Mouse (Mus musculus) heart, postnatal 0 days (tissue): ENCODE measurements at regions not wholly inside any gene's neighbourhood (a gene's known extent, or its start where the extent isn't known, plus 50 kb on each side); places are given as distances from the start of the nearest gene placed in this dataset.

ENCODE experiments used
- ATAC-seq: fragments of 200-750 bp; cut with Nextera tagmentation; 2 replicates; pipeline ENCODE4 v1.8.0; 2017; ENCODE audit warnings: low read depth, moderate number of reproducible peaks, moderate library complexity; ENCODE audit not compliant: insufficient read depth
- DNase-seq: peaks from one replicate; pipeline ENCODE4 v3.0.0-alpha.2; 2016; ENCODE audit warnings: low spot score
- H3K27ac ChIP-seq: fragments of 300-500 bp; sonication (generic); 2 replicates; pipeline ENCODE4 v1.5.1; 2014; ENCODE audit warnings: low read depth, mild to moderate bottlenecking
- H3K27me3 ChIP-seq: fragments of 300-500 bp; sonication (generic); 2 replicates; pipeline ENCODE4 v1.6.1; 2014; ENCODE audit warnings: low read length, mixed read lengths; ENCODE audit not compliant: control insufficient read depth, insufficient read depth
- H3K36me3 ChIP-seq: fragments of 300-500 bp; sonication (generic); replicated peaks from 2 replicates; pipeline ENCODE4 v1.6.1; 2014; ENCODE audit warnings: low read length, mixed read lengths; ENCODE audit not compliant: control insufficient read depth, insufficient read depth
- H3K4me1 ChIP-seq: fragments of 300-500 bp; sonication (generic); 2 replicates; pipeline ENCODE4 v1.6.1; 2014; ENCODE audit warnings: antibody characterized with exemption; ENCODE audit not compliant: control insufficient read depth, insufficient read depth
- H3K4me2 ChIP-seq: fragments of 300-500 bp; sonication (generic); 2 replicates; pipeline ENCODE4 v1.6.1; 2014; ENCODE audit warnings: low read depth, mild to moderate bottlenecking, low read length, moderate library complexity
- H3K4me3 ChIP-seq: fragments of 300-500 bp; sonication (generic); 2 replicates; pipeline ENCODE4 v1.5.1; 2014; ENCODE audit warnings: low read depth, low read length
- H3K9ac ChIP-seq: fragments of 300-500 bp; sonication (generic); replicated peaks from 2 replicates; pipeline ENCODE4 v1.6.1; 2014; ENCODE audit warnings: low read depth, low read length, mixed read lengths
- H3K9me3 ChIP-seq: fragments of 300-500 bp; sonication (generic); replicated peaks from 2 replicates; pipeline ENCODE4 v1.6.1; 2016; ENCODE audit warnings: low read length; ENCODE audit not compliant: control insufficient read depth
- CTCF ChIP-seq: IDR thresholded peaks from 2 replicates; pipeline ENCODE4 v1.5.1; 2016; ENCODE audit warnings: antibody characterized with exemption, control low read depth, low read depth
- EP300 ChIP-seq: IDR thresholded peaks from 2 replicates; pipeline ENCODE4 v1.6.1; 2016; ENCODE audit warnings: antibody characterized with exemption, low read depth
- WGBS: fragments of 180-500 bp; shearing (Covaris S2); extraction: QIAGEN DNeasy Blood & Tissue Kit; methylation state at CpG from one replicate; pipeline ENCODE4 v1.1.7; 2014; 5-methylcytosine and 5-hydroxymethylcytosine counted together

GRCm38 (mm10) chr3:127948898-127949620 is 52.9 kb upstream of the Fam241a start:
- WGBS = 39% methylated on average over 6 of the region's 6 CpGs
- no peak overlapping the region for H3K4me3 ChIP-seq
- H3K4me2 ChIP-seq = no peak overlapping the region
- no peak overlapping the region for H3K9ac ChIP-seq
- TF ChIP-seq CTCF (peak; percentile 73), EP300 (no peak)
- no peaks in the 10 kb centered on the region for H3K9me3 ChIP-seq
- no peaks in the 10 kb centered on the region for H3K4me1 ChIP-seq
- H3K27me3 ChIP-seq = 0 out of 2 replicates have a peak, but pooled peaks cover 14% of the 10 kb centered on the region
- ATAC-seq (no peak), DNase-seq (peak; percentile 69)
- H3K36me3 ChIP-seq = no peaks in the 10 kb centered on the region
- H3K27ac ChIP-seq = no peak overlapping the region

- H3K9me3 ChIP-seq = no peaks in the 10 kb centered on the region
- ATAC-seq (no peak), DNase-seq (no peak)
- peaks cover 14% of the 10 kb centered on the region; the same call in 1 of the 2 replicates for H3K27me3 ChIP-seq
- no peaks in the 10 kb centered on the region for H3K36me3 ChIP-seq
- H3K4me1 ChIP-seq = no peaks in the 10 kb centered on the region
- WGBS = 71% methylated on average over 5 of the region's 5 CpGs
- TF ChIP-seq EP300 (no peak), CTCF (no peak)
- H3K4me2 ChIP-seq = no peak overlapping the region
- H3K27ac ChIP-seq = no peak overlapping the region
- no peak overlapping the region for H3K9ac ChIP-seq
- H3K4me3 ChIP-seq = no peak overlapping the region
Observed at GRCm38 (mm10) chr3:127948326-127948725, 52.2 kb upstream of the Fam241a start.
